Mouse (Mus musculus): ENCODE results near the gene Fev. TPM values are rescaled to one million over a fixed set of nuclear protein-coding genes. Genes with fewer than 3 reads are reported as not detected.

Gene Fev
- polyA plus RNA-seq, 1 experiment from 2014 or later = 0.22 TPM

- H3K4me2 ChIP-seq (replicated peaks; ENCODE audit: low read depth) = peak within 1 kb of the TSS; percentile 14; the same call in 1 of the 2 replicates
- H3K9me3 ChIP-seq (ENCODE audit: control insufficient read depth, low read length) = no peaks in the 10 kb centered on the region
- peak; percentile 76 for DNase-seq (ENCODE audit: low spot score)
- H3K4me3 ChIP-seq (ENCODE audit: low read depth, low read length) = no peak within 1 kb of the TSS; the same call in 1 of the 2 replicates
- H3K9ac ChIP-seq (ENCODE audit: low read length) = no peak within 1 kb of the TSS
- ATAC-seq (ENCODE audit: low FRiP score, low TSS enrichment) = peak; percentile 48; the same call in 1 of the 2 replicates
- TF ChIP-seq EP300 (optimal IDR thresholded peaks at IDR 0.05) (no peak), CTCF (IDR thresholded peaks at IDR 0.05; ENCODE audit: low read depth) (peak; percentile 82)
- H3K27ac ChIP-seq (replicated peaks) = no peak within 1 kb of the TSS
- H3K4me1 ChIP-seq (replicated peaks; ENCODE audit: control insufficient read depth, insufficient read depth) = no peaks in the 10 kb centered on the region
- no peaks in the 10 kb centered on the region for H3K36me3 ChIP-seq (ENCODE audit: control insufficient read depth, insufficient read depth, low read length)
- 4% methylated on average over 25 of the region's 25 CpGs for WGBS
- peaks cover 13% of the 10 kb centered on the region; the same call in 1 of the 2 replicates for H3K27me3 ChIP-seq (ENCODE audit: control insufficient read depth, insufficient read depth, low read length)
These were observed 8.1 kb upstream of the Fev start, which contains the start of gene Cryba2 for GRCm38 (mm10) chr1:74893134-74893855. Gene Cryba2 (minus strand): TSS chr1:74893143.

GRCm38 (mm10) chr1:74892351-74893133 is 7.3 kb upstream of the Fev start:
- Histone ChIP-seq H3K9me3 (ENCODE audit: control insufficient read depth, low read length) (no peaks in the 10 kb centered on the region), H3K4me3 (ENCODE audit: low read depth, low read length) (no peak overlapping the region), H3K4me1 (replicated peaks; ENCODE audit: control insufficient read depth, insufficient read depth) (no peaks in the 10 kb centered on the region), H3K27ac (replicated peaks) (no peak overlapping the region), H3K4me2 (replicated peaks; ENCODE audit: low read depth) (peak overlapping the region; percentile 14; the same call in 1 of the 2 replicates), H3K27me3 (ENCODE audit: control insufficient read depth, insufficient read depth, low read length) (peaks cover 13% of the 10 kb centered on the region; the same call in 1 of the 2 replicates), H3K9ac (ENCODE audit: low read length) (no peak overlapping the region), H3K36me3 (ENCODE audit: control insufficient read depth, insufficient read depth, low read length) (no peaks in the 10 kb centered on the region)
- ATAC-seq (ENCODE audit: low FRiP score, low TSS enrichment) (no peak), DNase-seq (ENCODE audit: low spot score) (no peak)
- 3% methylated on average over 39 of the region's 39 CpGs for WGBS
- TF ChIP-seq EP300 (optimal IDR thresholded peaks at IDR 0.05) (no peak), CTCF (IDR thresholded peaks at IDR 0.05; ENCODE audit: low read depth) (no peak)

GRCm38 (mm10) chr1:74891513-74891912 is 6.3 kb upstream of the Fev start:
- Histone ChIP-seq H3K27ac (replicated peaks) (no peak overlapping the region), H3K9me3 (ENCODE audit: control insufficient read depth, low read length) (no peaks in the 10 kb centered on the region), H3K4me3 (ENCODE audit: low read depth, low read length) (no peak overlapping the region), H3K9ac (ENCODE audit: low read length) (no peak overlapping the region), H3K4me1 (replicated peaks; ENCODE audit: control insufficient read depth, insufficient read depth) (no peaks in the 10 kb centered on the region), H3K36me3 (ENCODE audit: control insufficient read depth, insufficient read depth, low read length) (no peaks in the 10 kb centered on the region), H3K27me3 (ENCODE audit: control insufficient read depth, insufficient read depth, low read length) (peaks cover 13% of the 10 kb centered on the region; the same call in 1 of the 2 replicates), H3K4me2 (replicated peaks; ENCODE audit: low read depth) (no peak overlapping the region)
- DNase-seq (ENCODE audit: low spot score) (peak; percentile 69), ATAC-seq (ENCODE audit: low FRiP score, low TSS enrichment) (no peak)
- TF ChIP-seq CTCF (IDR thresholded peaks at IDR 0.05; ENCODE audit: low read depth) (no peak), EP300 (optimal IDR thresholded peaks at IDR 0.05) (no peak)
- WGBS = 0% methylated on average over 2 of the region's 8 CpGs

- no peak for DNase-seq (ENCODE audit: low spot score)
- no peak for ATAC-seq (ENCODE audit: low FRiP score, low TSS enrichment)
These were observed 750 bp downstream of the Fev start for GRCm38 (mm10) chr1:74884196-74885141.

GRCm38 (mm10) chr1:74883441-74883840 is 1.8 kb downstream of the Fev start:
- 11% methylated on average over 5 of the region's 5 CpGs for WGBS
- ATAC-seq (ENCODE audit: low FRiP score, low TSS enrichment) = no peak

More at GRCm38 (mm10) chr1:74884196-74885141, 750 bp downstream of the Fev start:
- peak overlapping the region; percentile 14; the same call in 1 of the 2 replicates for H3K4me3 ChIP-seq (ENCODE audit: low read depth, low read length)
- WGBS = 2% methylated on average over 57 of the region's 57 CpGs
- no peak overlapping the region for H3K27ac ChIP-seq (replicated peaks)
- TF ChIP-seq EP300 (optimal IDR thresholded peaks at IDR 0.05) (no peak), CTCF (IDR thresholded peaks at IDR 0.05; ENCODE audit: low read depth) (no peak)
- peak overlapping the region; percentile 23 for H3K4me2 ChIP-seq (replicated peaks; ENCODE audit: low read depth)
- H3K36me3 ChIP-seq (ENCODE audit: control insufficient read depth, insufficient read depth, low read length) = no peaks in the 10 kb centered on the region
- H3K27me3 ChIP-seq (ENCODE audit: control insufficient read depth, insufficient read depth, low read length) = peaks cover 17% of the 10 kb centered on the region
- no peaks in the 10 kb centered on the region for H3K9me3 ChIP-seq (ENCODE audit: control insufficient read depth, low read length)
- no peaks in the 10 kb centered on the region for H3K4me1 ChIP-seq (replicated peaks; ENCODE audit: control insufficient read depth, insufficient read depth)
- no peak overlapping the region for H3K9ac ChIP-seq (ENCODE audit: low read length)

More at GRCm38 (mm10) chr1:74883441-74883840, 1.8 kb downstream of the Fev start:
- Histone ChIP-seq H3K4me3 (ENCODE audit: low read depth, low read length) (no peak overlapping the region), H3K27ac (replicated peaks) (no peak overlapping the region), H3K36me3 (ENCODE audit: control insufficient read depth, insufficient read depth, low read length) (no peaks in the 10 kb centered on the region), H3K4me1 (replicated peaks; ENCODE audit: control insufficient read depth, insufficient read depth) (no peaks in the 10 kb centered on the region), H3K27me3 (ENCODE audit: control insufficient read depth, insufficient read depth, low read length) (peaks cover 17% of the 10 kb centered on the region), H3K4me2 (replicated peaks; ENCODE audit: low read depth) (no peak overlapping the region), H3K9me3 (ENCODE audit: control insufficient read depth, low read length) (no peaks in the 10 kb centered on the region), H3K9ac (ENCODE audit: low read length) (no peak overlapping the region)
- TF ChIP-seq EP300 (optimal IDR thresholded peaks at IDR 0.05) = no peak
- no peak for TF ChIP-seq CTCF (IDR thresholded peaks at IDR 0.05; ENCODE audit: low read depth)
- DNase-seq (ENCODE audit: low spot score) = no peak
